Mouse (Mus musculus): ENCODE data around the gene Nfia.

DNA sequence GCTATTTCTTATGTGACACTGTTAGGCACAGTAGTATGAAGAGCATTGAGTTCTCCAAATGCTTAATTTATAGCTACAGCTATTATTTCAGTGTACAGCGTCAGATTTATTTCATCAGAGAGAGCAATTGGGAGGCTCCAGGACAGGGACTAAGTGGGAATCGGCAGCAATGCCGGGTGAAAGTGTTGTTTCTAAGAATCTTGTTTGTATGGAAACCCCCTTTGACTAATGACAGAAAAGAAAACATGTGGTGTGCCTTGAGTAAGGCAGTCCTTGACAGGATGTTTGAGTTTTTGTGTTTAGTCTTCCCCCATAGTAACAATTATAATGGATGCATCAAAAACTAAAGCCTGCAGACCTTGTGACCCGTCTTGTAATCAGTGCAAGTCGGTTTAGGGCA is 204.4 kb downstream of the Nfia start:
- no peak for TF ChIP-seq POLR2A (IDR thresholded peaks at IDR 0.05; ENCODE audit: borderline replicate concordance, insufficient read depth, low read length)
- TF ChIP-seq CTCF (IDR thresholded peaks at IDR 0.05; ENCODE audit: borderline replicate concordance, insufficient read depth, low read depth, low read length): no peak
